Mouse (Mus musculus) inflammation-experienced regulatory T-cells, adult 6 months (primary cell): ENCODE results near the gene Pax5. TPM values are rescaled to one million over a fixed set of nuclear protein-coding genes. Genes with fewer than 3 reads are reported as not detected.

Source experiments
- ATAC-seq: one replicate; pipeline ENCODE4 v1.8.0; 2017
- polyA plus RNA-seq, 3 experiments: library from polyadenylated mRNA; unstranded; fragments of 100-300 nt; shearing (Covaris generic); gene quantifications; one replicate each; pipeline ENCODE4 v1.2.1; 2017

The Pax5 gene
- polyA plus RNA-seq, 3 experiments from 2014 or later, result 0.31 to 0.91 (median 0.55) TPM

DNA sequence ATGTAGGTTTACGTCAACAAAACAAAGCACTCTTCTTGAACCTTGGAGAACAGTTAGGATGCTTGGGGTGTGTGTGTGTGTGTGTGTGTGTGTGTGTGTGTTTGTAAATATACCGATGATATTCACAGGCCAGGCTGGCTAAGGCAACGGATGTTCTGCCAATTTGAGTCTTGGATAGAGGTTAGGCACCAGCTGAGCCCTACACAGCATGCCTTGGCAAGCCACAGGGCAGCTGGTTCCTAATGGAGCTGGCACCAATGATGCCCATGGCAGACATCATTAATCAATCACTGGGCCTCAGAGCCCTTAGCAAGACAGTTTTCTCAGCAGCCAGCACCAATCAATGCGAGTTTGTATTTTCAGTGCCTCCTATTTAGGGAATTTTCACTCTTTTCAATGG lies 173.5 kb downstream of the Pax5 start:
- ATAC-seq, result no peak

DNA sequence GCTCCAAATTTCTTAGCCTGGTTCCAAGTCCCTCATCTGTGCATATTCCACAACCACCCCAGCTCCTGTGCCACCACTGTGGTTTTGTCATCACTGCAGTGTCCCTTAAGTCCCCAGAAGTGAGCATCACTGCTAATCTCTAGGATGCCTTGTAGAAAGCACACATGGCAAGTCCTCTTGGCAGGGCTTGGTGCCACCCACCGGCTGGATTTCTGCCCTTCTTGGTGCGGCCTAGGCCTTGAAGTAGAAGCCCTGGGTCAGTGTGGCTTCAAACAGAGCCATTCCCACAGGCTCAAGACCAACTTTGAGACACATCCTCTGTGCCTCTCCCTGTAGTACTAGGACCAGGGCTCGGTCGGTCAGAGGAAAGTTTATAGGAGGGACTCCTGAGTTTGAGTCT lies 174.6 kb downstream of the Pax5 start:
- no peak for ATAC-seq

DNA sequence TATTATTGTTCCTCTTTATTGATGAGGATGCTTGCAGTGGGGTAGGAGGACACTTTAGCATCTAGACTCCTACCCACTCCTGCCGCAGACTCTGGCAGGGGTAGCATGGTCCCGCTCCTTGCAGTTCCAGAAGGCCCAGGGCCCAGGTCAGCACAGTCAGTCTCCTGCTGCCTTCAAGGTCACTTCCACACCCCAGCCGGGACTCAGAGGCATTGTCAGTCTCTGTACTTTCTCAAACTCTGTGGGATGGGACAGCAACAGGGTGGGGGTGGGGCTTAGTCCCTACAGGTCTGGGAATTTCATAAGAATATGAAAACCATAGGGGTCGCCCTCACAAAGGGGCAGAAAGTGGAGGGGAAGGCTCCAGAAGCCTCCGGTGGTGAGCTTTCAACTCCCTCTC lies 177.0 kb downstream of the Pax5 start:
- no peak for ATAC-seq

DNA sequence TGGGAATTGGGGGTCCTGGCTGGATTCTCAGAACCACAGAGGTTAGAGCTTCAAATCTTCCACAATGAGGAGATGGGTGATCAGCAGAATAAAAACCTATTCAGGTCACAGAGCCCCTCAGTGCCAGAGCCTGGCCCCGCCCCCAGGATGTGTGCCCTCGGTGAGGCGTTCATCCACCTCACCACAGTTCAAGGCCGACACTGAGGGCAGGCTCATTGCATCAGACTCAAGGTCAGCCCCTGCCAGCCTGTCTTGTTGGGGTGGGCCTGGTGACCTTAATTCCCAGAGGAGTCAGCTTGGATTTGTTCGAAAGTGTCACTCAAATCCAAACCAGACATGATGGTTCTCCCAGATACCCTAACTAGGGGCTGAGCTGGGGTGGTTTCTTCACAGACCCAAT lies 177.6 kb downstream of the Pax5 start:
- no peak for ATAC-seq

DNA sequence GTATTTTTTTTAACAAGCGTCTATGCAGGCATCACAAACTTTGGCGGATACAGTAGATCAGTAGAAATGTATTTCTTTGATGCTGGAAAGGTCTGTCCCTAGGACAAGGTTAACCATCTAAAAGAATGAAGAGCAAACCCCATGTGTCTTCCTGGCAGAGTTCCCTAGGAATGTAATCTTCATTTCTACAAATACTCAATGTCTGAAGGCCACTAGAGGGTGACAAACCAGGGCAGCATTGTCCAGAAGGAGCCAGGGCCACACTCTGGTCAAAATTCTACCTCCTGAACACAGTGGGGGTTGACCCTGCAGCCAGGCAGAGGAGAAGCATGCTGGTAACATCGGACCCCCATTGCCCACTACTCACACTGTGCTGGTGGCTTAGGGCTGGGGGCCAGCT lies 185.0 kb downstream of the Pax5 start:
- no peak for ATAC-seq

DNA sequence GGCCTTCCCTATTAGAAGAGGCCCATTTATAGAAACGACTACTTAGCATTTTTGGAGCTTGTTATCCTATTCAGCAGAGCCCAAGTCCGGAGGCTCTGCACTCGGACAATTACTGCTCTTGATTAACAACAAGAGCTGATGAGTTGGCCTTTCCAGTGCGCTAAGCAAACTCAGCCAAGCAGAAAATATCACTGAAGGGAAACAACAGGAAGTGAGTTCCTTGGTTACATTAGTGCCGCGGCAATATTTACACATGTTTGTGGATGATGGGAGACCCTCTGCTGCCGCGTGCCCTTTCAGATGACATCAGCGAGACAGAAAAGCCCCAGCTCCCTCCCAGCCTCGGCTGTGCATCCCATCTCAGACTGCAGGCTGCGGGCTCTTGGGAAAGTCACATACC lies 191.4 kb downstream of the Pax5 start:
- ATAC-seq, result no peak

DNA sequence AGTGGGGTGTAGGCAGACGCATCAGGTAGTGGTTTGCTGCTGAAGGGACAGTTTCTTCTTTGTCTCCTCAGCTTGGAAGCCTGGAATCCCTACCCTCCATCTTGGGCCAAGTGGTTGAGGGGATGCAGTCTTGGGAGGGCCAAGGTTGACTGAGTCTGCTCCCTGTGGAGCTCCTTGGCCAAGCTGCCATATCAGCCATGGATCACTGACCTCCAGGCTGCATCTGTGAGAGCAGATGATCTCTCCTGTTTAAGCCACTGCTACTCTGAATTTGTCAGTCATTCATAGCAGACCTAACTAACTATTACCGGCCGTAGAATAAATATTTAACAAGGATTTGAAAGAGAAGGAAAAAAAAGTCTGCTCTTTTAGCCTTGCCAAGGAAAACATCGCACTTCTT lies 196.3 kb downstream of the Pax5 start:
- no peak for ATAC-seq

DNA sequence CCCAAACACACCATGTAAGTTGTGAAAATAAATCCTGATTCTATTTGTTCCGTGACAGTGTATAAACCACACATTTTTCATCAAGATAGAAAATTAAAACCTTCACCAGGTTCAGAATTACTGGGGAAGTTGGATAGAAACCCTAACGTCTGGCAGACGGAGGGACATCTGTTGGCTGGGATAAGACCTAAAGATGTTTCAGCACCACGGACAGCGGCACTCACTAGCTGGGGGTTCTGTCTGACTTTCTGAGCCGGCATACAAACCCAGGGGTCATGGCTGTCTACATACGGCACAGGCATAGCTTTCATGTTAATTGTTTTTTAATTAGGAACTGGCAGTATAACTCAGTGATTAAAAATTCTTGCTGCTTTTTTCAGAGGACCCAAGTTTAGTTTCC lies 198.6 kb downstream of the Pax5 start:
- no peak for ATAC-seq

DNA sequence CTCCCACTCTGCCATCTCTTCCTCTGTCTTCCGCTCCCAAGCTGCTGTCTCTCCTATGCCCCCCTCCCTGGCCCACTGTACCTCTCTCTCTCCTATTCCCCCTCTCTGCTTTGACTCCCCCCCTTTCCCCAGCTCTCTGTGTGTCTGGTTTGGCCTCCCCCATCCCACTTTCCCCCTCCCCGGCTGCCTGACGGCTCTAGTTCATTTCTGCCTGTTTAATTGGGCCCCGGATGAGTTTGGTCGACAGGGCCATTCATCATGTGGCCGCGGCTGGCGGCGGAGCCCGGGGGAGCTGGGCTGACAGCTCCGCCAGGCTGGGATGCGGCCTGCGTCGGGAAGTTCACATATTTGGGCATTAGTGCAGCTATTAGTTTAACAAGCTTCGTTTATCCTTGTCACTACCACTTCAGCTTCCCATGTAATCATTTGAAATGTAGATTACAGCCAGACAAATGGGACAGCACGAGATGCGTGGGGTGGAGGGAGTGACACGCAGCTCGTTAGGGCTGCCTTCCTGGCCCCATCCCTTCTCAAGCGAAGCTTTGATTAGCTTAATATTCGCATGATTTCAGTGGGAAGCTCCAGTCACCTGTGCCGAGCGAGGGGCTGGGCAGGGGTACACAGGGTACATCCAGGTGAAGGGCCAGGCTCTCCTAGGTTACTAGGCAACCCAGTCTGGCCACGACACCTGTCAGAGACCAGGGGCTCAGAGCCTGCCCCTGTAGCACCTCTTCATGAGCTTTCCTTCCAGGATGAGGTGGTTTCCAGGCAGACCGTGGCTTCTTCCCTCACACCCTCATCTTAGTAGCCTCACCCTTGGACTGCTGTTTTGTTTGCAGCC lies 201.7 kb downstream of the Pax5 start:
- no peak for ATAC-seq

DNA sequence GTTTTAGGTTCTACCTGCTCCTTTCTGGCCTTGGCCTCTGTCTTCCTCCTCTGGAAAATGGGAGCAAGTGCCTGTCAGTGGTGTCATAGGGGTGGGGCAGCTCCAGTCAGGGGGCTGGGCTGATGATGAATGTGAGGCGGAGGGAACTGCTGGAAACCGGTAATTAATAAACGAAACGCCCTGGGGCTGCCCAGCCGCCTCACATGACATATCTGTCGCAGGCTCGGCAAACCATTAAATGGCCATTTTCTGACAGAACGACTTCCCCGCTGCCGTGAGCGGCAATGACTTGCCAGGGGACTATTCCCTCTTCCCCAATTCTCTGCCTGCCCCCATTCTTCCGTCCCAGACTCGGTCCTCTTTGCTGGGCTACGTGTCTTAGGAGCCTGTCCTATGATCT lies 202.4 kb downstream of the Pax5 start:
- no peak for ATAC-seq

DNA sequence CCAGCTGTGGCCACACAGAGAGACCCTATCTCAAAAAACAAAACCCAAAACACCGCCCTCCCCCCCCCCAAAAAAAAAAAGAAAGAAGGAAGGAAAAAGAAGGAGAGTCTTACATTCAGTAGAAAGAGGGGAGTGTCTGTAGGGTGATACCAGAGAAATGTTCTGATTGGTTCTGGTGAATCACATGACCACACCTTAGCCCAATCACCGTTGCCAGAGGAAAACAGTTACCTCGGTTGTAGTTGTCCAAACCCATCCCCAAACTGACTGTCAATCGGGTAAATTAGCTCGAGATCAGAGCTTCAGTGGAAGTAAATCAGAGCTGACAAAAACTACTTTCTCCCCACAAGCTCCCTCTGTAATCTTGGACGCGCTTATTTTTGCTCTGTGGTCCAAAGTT lies 205.3 kb downstream of the Pax5 start:
- no peak for ATAC-seq

DNA sequence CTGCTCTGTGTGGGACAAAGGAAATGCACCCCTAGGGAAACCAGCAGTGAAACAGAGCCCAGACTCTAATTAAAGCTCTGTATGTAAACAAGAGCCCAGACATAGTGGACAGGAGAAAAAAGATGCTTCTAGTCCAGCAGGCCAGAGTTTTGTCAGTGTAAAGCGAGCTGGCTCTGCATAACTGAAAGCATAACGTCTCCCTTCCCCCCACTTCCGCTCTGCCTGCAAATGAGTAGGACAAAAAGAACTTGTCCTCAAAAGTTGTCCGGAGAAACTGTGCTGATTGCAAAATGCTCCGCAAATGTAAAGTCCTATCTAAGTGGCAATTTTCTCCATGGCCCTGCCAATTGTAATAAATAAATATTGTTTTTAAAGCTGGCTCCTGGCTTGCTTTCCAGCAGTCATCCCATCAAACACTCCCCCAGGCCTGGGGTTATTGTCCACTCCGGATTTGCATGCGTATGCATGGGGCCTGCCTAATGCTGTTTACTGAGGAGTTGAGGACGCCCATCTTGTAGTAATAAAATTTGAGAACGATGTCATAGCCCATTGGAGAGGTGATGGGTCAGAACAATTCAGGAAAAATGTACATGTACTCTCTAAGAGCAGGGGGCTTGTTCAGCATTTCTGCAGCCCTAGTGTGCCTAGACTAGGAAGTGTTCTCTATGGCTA lies 208.0 kb downstream of the Pax5 start:
- no peak for ATAC-seq

DNA sequence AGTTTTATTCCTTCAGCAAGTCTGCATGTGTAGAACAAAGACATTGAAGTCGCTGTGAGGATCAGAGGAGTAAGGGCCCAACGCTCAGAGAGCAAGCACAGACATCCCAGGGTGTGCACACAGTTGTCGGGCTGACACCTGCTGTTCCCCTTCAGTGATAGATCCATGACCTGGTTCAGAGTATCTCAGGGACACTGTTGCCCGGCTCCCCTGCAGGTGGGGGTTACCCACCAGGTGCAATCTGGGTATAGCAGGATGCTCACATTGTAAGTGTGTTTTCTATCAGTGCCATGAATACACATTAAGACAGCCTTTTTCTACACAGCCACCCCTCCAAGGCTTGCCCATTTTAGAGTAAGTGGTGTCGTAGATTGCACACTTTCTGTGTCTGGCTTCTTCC lies 212.1 kb downstream of the Pax5 start:
- ATAC-seq, result no peak

DNA sequence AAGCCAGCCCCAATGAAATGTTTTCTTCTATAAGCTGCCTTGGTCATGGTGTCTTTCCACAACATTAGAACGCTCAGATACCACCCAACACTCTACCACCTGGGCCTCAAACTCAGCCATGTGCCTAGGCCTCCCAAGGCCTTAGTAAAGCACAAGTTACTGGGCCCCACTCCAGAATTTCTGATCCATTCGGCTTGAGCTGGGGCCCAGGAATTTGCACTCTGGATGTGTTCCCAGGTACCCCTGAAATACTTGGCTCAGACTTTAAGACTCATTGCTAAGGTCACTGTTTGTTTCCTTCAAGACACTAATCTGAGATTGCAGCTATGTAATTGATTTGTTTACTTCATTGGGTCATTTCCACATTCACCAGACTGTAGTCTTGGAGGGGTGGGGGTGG lies 214.5 kb downstream of the Pax5 start:
- no peak for ATAC-seq

DNA sequence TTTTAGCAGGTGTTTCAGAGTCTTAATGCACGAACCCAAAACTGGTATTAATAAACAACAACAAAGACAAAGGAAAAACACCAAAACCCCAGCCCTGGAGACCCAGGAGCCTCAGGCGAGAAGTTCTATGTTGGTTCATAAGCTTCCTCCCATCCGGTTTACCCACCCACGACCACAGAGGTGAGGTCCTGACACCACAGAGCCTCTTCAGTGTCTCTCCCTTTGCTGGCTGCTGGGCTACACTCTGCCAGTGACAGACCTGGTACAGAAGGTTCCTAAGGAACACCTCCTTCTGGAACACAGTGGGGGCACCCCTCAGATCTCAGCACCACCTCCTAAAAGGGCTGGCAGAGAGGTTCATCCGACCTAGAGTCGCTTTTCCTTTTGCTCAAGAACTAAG lies 216.5 kb downstream of the Pax5 start:
- ATAC-seq, result no peak

DNA sequence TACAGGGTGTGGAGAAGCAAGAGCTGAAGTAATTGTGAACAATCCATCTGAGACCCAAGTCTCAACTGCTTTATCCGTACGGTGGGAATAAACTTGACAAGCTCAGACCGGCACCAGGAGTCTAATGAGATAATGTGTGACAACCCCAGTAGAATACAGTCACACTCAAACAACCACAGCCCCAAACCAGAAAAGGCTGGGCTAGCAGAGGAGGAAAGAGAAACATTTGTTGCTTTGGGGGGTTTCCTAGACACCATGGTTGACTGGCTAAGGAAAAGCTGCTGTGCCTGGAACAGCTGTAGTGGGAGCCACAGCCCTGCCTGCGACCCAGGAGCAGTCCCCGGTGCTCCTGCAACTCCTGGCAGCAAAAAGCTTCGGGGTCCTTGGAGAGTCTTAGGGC lies 219.4 kb downstream of the Pax5 start:
- ATAC-seq, result no peak

DNA sequence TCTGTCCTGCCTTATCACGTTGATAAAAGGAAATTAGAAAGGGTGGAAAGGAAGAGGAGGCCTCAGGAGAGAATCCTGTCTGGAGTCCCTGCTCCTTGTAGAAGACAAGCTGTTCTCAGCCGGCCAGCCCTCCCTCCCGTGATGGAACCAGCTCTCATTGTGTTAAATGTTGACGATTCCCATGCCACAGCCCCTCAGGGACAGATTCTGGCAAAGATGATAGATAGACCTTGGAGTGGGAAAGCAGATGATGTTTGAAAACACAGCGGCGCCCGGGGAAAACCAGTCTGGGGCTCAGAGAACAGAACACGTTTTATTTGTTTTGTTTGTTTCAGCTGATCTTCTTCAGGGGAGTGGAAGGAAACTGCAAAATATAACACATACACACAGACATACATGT lies 221.6 kb downstream of the Pax5 start:
- ATAC-seq, result no peak

DNA sequence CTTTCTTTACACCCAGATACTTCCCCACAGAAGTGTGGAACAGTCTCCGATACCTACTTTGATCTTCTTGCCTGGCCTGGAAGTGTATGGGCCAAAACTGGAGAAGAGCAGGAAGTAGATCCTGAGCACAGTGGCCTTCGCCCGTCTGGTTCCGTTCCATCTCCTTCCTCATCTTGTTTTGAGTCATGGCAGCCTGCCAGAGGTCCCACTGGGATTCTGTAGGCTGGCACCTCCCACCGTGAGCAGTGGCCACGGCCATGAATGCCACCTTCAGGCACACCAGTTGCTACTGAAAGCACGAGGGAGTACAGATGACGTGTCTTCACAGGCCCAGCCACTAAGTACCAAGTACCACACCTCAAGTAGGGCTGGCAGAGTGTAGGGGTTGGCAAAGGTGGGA lies 222.1 kb downstream of the Pax5 start:
- no peak for ATAC-seq

DNA sequence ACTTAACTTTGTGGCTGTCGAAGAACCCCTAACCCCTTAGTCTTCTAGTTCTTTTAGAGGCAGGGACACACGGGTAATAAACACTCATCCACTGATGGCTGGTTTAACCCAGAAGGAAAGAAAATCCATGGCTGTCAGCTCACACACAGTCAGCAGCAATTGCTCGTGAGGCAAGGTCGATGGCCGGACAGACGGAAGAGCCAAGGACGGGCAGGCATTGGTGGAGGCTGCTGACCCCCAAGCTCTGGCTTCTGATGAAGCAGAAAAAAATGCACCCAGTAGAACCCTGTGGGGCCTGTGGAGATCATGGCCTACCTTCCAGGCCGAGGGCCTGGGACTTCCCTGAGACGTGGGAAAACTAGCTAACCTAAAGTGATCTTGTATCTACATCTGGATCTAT lies 227.4 kb downstream of the Pax5 start:
- no peak for ATAC-seq

DNA sequence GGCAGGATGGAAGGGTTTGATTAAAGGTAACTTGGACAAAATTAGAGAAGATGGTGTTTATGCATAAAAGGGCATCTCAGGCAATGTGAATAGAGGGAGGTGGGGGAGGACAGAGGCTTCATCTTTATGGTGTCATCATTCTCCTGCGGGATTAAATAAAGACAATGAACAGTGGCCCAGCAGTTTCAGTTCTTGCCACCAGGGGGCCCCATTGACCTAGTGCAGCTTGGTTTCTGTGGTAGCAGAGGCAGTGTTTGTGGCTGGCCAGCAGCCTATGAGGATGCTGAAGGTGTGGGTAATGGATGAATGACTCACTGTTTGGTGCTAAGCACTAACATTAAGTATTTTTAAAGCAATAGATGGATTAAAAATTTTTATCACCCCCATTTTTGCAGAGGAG lies 230.5 kb downstream of the Pax5 start:
- no peak for ATAC-seq
